Mouse (Mus musculus) c-Kit-negative CD71-positive TER-119-positive erythroid progenitor cells, embryonic 14.5 days (primary cell): ENCODE data around the gene Txnrd1.

ENCODE experiments used
- DNase-seq: peaks from one replicate; pipeline ENCODE4 v3.0.0-alpha.2; 2013; ENCODE audit warnings: low read depth, low spot score

The Txnrd1 gene

DNA sequence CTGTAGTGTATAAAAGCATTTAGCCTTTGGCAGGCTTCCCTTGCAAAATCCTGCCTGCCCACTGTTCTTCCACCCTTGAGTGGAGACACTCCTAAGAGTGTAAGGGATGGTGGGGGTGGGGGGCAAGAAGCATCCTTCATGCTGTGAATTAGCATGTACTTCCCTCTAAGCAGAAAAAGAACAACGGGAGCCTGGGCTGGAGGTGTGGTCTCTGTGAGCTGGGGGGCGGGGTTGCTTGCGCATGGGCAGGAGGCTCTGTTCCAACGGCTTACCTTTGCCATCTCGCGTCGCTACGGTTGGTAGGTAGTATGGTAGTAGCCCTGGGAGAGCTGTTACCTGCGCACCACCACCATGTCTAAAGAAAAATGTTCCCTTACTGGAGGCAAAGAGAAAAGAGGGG is 32.6 kb downstream of the Txnrd1 start, which contains the start of gene Eid3:
Gene Eid3 (plus strand): TSS at position 271 of the 400 bp plus-strand sequence.
- no peak for DNase-seq

DNA sequence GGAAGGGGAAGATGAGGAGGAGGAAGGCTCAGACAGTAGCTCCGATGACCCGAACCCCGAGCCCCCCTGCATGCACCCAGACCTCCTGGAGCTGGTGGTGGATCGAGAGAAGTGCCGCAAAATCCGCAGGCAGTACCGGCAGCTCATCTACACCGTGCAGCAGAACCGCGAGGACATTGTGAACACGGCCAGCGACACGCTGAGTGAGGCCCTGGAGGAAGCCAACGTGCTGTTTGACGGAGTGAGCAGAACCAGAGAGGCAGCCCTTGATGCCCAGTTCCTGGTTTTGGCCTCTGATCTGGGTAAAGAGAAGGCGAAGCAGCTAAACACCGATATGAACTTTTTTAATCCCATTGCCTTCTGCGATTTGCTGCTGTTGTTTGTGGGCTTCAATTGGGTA is 33.1 kb downstream of the Txnrd1 start:
- no peak for DNase-seq

DNA sequence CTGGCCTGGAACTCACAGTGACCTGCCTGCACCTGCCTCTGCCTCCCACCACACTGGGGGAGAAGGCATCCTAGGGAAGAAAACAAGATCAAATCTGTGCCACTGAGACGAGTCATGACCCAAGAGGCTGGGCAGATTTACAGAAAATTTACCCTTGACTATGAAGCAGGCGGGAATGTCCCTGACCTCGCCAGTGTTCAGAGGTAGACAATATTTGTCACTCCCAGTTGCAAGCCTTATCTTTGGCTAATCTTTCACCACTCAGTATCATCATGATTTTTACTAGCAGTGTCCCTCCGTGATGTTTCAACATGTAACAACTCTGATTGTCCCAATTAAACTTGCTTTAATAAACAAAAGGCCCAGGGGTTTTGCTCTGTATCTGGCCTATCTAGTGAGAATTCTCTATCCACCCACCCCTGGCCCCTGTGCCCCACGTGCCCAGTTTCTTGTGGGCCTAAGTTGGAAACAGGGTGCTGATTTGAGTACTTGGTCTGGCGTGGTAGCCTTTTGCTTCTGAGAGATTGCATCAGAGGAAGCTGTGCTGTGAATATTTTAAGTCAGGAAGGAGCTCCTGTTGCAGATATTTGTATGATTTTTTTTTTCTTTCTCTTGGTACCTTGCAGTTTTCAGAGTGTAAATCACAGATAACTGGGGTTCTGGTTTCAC is 34.8 kb downstream of the Txnrd1 start:
- no peak for DNase-seq

DNA sequence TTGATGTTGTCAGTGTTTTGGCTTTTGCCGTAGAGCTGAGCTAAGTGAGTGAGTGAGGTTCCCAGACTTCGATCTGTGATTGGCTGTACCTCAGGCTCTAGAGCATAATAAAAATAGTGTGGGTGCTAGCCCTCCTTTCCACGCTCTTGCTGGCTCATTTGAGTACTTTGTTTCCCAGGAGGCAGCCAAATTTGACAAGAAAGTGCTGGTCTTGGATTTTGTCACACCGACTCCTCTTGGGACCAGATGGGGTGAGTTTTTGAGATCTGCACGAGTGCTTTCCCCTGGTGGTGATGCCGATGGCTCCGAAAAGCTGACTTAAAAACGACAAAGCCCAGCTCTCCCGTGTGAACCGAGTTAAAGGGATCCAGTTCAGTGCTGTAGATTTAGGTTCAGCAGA is 41.7 kb downstream of the Txnrd1 start:
- no peak for DNase-seq

DNA sequence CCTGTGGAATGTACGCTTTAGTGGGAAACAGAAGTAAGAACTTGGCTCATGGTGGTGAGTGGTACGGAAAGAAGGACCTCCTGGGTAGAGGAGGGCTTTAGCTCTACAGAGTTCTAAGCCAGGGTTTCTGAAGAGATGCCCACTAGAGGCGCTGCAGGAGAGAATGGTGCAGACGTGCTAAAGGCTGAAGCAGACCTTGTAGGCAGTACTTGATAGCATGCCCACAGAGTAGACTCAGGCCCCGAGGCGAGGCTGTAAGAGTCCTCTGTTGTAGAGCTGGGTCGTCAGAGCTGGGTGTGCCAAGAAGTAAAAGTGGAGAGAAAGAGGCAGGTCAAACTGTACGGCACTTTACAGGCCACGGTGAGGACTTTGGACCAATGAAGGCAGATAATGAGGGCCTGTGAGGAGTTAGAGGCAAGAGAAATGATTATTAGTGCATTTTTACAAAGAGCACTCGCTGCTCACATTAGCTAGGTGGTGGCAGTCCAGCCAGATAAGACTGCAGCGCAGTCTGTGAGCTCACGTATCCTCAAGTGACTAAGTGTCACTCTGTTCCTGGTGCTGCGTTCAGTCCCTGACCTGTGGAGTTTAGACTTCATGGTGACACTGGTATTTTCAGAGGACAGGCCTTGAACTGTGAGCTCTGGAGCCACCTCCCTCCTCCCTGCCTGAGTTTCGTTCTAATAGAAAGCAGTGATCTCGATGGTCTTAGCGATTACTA is 42.5 kb downstream of the Txnrd1 start:
- no peak for DNase-seq

DNA sequence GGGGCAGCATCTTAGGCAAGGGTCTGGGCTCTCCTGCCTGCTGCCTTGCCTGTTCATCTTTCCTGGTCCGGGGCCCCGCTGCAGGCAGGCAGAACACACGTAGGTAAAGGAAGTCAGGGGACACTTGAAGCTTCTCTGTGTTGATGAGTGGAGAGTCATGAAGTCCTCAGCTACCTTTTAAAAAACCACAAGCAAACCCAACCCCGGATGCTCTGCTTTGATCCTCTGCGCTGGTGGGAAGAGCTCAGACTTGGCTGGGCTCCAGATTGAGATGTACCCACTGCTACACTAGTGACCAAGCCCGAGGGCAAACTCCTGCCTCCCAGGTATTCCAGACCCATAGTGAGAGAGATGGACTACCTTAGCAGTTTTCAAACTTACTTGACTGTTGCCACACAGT is 53.6 kb downstream of the Txnrd1 start:
- DNase-seq, result no peak

DNA sequence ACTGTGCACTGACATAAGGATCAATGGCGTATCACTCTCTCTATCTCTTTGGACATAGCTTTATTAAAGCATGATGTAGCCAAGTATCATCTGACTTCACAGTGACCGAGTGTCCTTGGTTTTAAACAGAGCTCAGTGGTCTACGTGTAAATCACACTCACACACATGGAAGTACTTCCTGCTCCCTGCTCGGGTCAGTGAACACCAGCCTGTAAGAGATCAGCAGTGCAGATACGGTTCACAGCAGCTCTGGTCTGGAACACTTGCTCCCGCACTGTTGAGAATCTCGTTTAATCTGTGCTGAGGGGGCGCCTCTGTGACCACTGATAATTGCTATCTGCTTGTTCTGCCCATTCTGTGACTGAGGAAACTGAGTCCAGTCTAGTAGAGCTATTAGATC is 54.8 kb downstream of the Txnrd1 start:
- no peak for DNase-seq

DNA sequence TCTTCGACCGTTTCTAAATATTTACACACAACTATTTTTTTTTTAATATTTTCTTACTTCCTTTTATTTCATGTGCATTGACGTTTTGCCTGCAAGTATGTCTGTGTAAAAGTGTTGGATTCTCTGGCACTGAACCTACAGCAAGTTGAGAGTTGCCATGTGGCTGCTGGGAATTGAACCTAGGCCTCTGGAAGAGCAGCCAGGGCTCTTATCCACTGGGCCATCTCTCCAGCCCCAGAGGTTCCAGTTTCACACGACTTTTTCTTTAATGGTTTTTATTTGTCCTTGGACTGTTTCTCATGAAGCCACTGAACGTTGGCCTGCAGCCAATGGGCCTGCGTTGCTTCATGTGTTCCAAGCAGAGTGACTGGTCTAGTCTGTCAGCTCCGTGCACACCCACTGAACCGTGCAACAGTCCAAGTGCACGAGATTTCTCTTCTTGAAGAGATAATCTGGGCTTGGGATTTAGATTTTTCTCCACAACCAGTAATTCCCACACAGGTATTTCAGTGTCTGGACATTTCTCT is 55.8 kb downstream of the Txnrd1 start:
- no peak for DNase-seq

DNA sequence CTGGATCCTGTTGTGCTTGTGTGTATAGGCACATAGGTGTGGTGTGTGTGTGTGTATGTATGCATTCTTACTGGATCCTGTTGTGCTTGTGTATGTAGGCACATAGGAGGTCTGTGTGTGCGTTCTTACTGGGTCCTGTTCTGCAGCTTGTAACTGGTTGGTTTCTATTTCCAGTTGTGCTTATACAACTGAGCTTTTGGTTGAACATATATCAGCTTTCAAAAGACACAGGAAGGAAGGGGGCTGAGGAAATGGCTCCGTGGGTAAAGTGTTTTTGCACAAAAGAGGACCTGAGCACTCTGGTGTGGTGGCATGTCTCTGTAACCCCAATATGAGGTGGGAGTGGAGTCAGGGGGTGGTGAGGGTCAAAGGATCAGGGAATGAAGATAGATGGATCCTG is 57.2 kb downstream of the Txnrd1 start:
- no peak for DNase-seq

DNA sequence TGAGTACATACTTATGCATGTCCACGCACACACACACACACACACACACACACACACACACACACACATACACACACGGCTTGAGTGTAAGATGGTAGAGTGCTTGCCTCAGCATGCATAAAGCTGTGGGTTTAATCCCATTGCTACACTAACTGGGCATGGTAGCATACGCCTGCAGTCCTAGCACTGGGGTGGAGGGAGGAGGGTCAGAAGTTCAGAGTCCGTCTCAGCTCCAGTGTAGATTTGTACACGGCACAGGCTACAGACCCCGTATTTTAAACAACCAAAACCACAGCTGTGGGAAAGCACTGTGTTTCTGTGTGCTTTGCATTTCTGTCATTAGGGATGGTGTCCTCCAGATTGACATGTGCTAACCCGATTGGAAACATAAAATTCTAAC is 57.7 kb downstream of the Txnrd1 start:
- DNase-seq, result no peak

DNA sequence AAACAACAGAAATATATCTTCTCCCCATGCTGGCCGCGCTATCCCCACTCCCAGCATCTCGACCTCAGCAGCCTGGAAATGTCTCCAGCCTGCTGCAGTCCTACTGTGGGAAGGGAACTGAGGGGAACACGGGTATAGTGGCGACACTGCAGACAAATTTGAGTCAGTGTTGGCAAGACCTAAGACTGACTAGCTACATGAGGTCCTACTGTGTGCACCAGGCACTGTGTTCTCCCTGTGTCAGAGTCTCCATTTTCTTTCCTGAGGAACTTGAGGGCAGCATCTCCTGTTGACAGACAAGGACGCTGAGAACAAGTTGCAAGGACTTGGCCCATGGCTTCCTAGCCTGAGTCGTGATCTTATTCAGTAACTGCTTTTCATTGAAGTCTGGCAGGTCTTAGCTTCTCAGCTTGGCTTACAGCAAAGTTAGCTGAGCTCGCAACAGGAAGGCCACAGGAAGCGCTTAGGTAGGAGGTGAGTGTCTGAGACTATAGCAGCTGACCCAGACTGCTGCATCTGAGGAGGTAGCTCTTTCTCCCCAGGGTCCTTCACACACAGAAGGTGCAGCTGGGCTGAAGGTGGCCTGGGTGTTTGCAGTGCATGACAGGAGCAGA is 58.8 kb downstream of the Txnrd1 start:
- no peak for DNase-seq

DNA sequence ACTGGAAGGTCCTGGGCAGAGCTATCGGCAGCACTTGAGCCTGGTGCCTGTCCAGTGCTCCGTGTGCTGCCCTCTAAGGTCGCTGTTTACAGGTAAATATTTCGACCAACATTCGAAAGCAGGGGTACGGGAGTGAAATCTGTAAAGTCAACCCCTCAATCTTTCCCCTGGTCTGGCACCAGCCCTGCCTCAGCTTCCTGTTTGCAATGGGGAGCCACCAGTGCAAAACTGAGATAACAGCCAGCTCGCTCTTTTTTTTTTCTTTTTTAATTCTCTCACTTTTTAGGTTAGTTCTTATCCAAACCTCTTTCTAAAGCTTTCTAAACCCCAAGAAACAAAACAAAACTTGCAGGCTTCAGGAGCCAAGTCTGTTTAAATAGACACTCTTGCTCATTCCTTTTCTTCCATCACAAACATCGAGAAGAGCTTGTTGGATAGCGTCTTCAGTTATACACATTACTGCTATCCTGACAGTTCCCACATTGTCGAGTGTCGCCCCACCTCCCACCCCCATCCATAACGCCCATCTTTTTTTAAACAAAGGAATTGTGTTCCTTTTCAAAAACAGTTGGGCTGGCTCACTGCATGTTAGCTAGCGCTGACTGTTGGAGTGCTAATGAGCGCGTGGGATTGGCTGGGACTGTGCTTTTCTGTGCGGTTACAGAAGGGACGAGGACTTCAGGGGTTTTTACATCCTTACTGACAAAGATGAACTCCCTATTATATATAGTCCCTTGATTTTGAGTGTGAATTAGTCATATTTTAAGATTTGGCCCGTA is 60.3 kb downstream of the Txnrd1 start:
- no peak for DNase-seq

DNA sequence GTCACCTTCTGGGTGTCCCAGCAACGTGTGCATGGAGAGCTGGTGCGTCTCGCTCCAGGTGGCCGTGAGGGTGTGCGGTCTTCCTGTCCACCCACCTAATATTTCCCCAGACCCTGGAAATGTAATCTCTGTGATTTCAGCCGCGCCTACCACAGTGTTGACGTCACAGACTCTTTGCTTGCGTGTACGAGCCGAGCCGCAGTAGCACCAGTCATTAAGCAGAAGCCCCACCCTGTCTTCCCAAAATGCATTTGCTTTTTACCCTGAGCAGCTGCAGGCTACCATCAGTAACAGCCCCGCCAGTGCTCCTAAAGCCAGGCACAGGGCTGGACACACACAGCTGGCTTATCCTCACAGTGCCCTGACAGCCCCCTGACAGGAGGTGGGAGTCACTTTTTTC is 64.2 kb downstream of the Txnrd1 start:
- no peak for DNase-seq

DNA sequence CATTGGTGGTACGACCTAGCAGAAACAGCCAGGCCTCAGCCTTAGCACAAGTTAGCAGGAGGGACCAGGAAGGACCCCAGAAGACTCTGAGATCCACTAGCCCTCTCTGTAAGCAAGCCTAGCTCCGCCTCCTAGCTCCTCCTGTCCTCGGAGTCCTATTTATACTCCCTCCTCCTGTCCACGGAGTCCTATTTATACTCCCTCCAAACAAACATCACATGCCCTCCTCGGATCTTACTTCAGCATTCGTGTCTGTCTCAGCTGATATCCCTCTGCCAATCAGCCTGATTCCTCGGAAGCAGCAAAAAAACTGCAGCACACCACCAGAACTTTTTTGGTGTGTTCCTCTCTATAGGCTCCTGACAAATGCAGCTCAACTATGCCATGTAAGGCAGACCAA is 65.1 kb downstream of the Txnrd1 start:
- DNase-seq, result no peak

DNA sequence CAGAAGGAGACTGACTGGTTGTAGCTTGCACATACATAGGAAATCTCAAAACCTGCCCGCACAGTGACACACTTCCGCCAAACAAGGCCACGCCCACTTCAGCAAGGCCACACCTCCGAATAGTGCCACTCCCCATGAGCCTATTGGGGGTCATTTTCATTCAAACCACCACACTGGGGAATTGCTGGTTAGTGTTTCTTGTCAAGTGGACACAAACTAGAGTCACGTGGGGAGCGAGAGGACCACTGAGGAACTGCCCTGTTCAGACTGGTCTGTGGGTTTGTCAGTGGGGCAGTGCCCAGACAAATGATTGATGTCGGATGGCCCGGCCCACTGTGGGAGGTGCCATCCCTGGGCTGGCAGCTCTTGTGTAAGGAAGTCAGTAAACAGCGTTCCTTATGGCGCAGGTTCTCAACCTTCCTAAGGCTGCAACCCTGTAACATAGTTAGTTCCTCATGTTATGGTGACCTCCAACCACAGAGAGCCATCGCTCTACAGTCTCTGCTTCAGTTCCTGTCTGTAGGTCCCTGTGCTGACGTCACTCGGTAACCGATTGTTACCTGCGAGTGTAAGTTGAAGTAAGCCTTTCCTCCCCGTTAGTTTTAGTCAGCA is 66.2 kb downstream of the Txnrd1 start:
- DNase-seq, result no peak

DNA sequence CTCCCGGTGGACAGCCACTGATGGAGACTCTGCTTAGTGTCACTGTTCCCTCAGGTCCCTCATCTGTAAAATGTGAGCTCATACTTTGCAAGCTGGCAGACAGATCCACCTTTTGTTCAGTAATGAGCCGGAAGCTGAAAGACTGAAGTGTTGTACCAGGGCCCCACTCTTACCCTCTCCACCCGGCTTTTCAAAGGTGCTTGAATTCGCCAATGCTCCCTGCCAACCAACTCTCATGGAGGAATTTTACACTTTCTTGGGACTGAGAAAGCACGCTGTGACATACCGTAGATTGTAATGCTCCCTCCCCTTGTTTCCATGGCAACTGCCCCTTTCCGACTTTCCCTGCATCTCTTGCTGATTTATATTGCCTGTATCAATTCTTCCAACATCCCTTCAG is 66.8 kb downstream of the Txnrd1 start:
- DNase-seq, result no peak

DNA sequence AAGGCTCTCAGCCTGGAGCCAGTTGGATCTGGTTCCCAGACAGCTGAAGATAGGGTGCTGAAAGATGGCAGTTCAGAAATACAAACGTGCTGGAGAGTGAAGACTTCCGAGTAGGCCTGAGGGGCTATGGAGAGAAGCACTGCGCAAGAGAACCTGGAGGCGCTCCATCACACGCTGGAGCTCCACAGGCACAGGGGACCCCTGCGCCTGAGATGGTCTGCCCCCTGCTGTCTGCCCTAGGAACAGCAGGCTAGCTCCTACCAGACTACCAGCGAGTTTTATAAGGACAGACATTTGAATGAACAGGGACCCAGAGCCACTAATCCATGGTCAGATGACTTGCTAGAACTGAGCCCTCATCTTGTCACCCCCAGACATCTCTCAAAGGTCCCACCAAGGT is 67.7 kb downstream of the Txnrd1 start:
- DNase-seq, result peak; percentile 55

DNA sequence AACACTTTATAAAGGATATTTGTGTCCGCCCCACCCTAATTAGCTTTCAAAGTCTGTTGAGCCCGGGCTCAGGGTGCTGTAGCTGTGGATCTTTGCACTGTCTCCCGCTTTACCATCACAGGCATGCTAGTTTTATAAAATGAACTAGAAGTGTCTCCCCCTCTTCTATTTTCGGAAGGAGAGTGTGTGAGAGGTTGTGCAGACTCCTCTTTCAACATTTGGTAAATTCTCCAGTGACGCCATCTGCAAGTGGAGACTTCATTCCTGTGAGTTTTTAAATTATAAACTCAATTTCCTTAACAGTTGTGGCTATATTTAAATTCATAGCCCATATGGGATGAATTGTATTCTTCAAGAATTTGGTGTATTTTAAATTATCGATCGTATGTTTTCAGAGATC is 74.8 kb downstream of the Txnrd1 start:
- no peak for DNase-seq

DNA sequence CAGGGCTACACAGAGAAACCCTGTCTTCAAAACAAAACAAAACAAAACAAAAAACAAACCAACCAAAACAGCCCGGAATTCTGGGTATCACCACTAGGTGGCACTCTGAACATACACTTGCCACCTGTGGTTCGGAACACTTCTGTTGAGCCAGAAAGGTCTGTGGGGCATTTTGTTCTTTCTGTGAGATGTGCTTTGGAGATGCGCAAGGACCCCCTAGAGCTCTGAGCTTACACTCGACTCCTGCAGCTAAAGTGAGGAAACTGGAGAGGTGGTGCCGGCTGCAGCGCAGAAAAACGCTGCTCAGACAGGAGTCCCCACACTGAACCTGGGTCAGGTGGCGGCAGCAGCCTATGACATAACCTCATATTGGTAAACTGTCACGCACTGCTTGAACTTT is 75.6 kb downstream of the Txnrd1 start:
- peak; percentile 54 for DNase-seq

DNA sequence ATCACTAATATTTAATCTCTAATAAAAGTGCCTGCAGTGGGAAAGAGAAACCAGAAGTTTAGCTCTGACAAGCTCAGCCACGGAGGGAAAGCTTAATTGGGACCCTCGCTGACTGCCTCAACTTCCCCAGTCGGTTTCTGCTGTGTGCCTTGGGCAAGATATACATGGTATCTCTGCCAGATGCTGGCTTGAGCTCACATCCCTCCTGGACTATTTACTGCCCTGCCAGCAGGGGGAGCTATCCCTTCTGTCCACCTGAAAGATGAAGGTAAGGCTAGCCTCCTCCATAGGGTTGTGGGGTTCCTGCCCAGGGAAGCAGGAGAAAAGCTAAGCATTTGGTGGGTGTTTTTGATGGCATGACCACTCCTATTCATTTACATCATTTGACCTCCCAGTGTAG is 76.4 kb downstream of the Txnrd1 start:
- DNase-seq, result no peak

DNA sequence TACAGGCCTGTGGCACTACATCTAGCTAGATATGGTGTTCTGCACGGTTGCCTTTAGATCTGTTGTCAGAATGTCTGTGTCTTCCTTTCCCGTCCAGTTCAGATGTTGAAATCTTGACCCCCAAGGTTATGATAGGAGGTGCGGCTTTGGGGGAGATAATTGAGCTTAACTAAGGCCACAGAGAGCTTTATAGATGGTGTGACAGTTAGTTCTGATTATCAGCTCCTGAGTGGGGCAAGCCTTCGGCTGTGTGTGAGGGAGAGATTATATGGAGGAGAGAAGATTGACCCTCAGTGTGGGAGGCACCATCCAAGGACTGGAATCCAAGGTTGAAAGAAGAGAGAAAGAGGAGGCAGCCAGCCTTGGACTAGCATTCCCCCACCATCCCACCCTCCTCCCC is 79.5 kb downstream of the Txnrd1 start:
- no peak for DNase-seq

DNA sequence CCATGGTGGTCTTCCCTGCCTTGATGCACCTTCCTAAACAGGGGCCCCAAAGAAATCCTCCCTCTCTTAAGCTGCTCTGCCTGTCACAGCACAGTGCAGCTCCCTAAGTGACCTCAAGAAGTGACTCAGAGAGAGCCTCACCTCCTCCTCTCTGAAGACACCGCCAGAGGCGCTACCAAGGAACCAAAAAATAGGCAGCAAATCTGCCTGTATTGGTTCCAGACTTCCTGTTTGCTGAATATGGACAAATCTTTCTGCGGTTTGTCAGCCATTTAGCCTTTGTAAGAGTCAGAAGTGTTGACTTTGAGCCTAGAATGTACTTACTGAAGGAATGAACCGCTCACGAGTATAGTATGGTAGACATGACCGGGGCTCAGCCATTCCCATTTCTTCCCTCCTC is 80.0 kb downstream of the Txnrd1 start:
- no peak for DNase-seq
